Mouse (Mus musculus) spleen, embryonic (tissue): ENCODE measurements around the gene Gm7247.
"Not testable (repeated sequence)": the region's sequence is repeated elsewhere in the genome, so short reads cannot be mapped to it uniquely, and the experiment has no call there.

Source experiments
- CTCF ChIA-PET: fragments of 350-600 bp; sonication (Branson Sonifier 250); formaldehyde crosslinking; loops from one replicate; lab custom pipeline; 2022; lab: Charles Lee

The Gm7247 gene

GRCm38 (mm10) chr14:51361456-51361855, at the start of gene Gm7247:
Gene Gm7247 (plus strand): TSS chr14:51361756.
- CTCF ChIA-PET, result no interaction called here

- CTCF ChIA-PET, result no interaction called here
Observed at GRCm38 (mm10) chr14:51324001-51324400, 37.6 kb upstream of the Gm7247 start.

GRCm38 (mm10) chr14:51346027-51346426, 15.5 kb upstream of the Gm7247 start:
- CTCF ChIA-PET, result no interaction called here

GRCm38 (mm10) chr14:51358111-51358982, 3.2 kb upstream of the Gm7247 start:
- CTCF ChIA-PET, result no interaction called here

GRCm38 (mm10) chr14:51382805-51383204, 21.2 kb downstream of the Gm7247 start:
- CTCF ChIA-PET, result no interaction called here

- CTCF ChIA-PET, result no interaction called here
Observed at GRCm38 (mm10) chr14:51384351-51384750, 22.8 kb downstream of the Gm7247 start.

GRCm38 (mm10) chr14:51385741-51386140, 24.2 kb downstream of the Gm7247 start:
- CTCF ChIA-PET, result no interaction called here

GRCm38 (mm10) chr14:51387768-51388167, 26.2 kb downstream of the Gm7247 start:
- CTCF ChIA-PET, result no interaction called here

- CTCF ChIA-PET, result no interaction called here
Observed at GRCm38 (mm10) chr14:51388222-51388621, 26.7 kb downstream of the Gm7247 start.

- CTCF ChIA-PET, result no interaction called here
Observed at GRCm38 (mm10) chr14:51410520-51410919, 49.0 kb downstream of the Gm7247 start, which contains the start of gene Vmn2r88. Gene Vmn2r88 (plus strand): TSS chr14:51410820.

GRCm38 (mm10) chr14:51423885-51424284, 62.3 kb downstream of the Gm7247 start:
- CTCF ChIA-PET, result no interaction called here

- CTCF ChIA-PET, result not testable (repeated sequence)
Observed at GRCm38 (mm10) chr14:51430138-51430537, 68.6 kb downstream of the Gm7247 start.

GRCm38 (mm10) chr14:51434546-51434945, 73.0 kb downstream of the Gm7247 start:
- CTCF ChIA-PET, result no interaction called here

- CTCF ChIA-PET, result no interaction called here
Observed at GRCm38 (mm10) chr14:51435020-51435419, 73.5 kb downstream of the Gm7247 start.

GRCm38 (mm10) chr14:51438955-51439354, 77.4 kb downstream of the Gm7247 start:
- CTCF ChIA-PET, result no interaction called here

- CTCF ChIA-PET, result not testable (repeated sequence)
Observed at GRCm38 (mm10) chr14:51451557-51451956, 90.0 kb downstream of the Gm7247 start, which contains the start of gene Vmn2r89. Gene Vmn2r89 (plus strand): TSS chr14:51451857.

- CTCF ChIA-PET, result not testable (repeated sequence)
Observed at GRCm38 (mm10) chr14:51480278-51480677, 118.7 kb downstream of the Gm7247 start.

- CTCF ChIA-PET, result not testable (repeated sequence)
Observed at GRCm38 (mm10) chr14:51481332-51482015, 119.9 kb downstream of the Gm7247 start.

GRCm38 (mm10) chr14:51482051-51482715, 120.6 kb downstream of the Gm7247 start:
- CTCF ChIA-PET, result no interaction called here

GRCm38 (mm10) chr14:51482971-51483381, 121.4 kb downstream of the Gm7247 start:
- CTCF ChIA-PET, result interaction anchor here (0.6 kb wide), 1 partner anchor 26 kb away, joined by 7 read pairs; no protein-coding TSS in a partner anchor

GRCm38 (mm10) chr14:51483671-51484070, 122.1 kb downstream of the Gm7247 start:
- CTCF ChIA-PET, result interaction anchor here (0.7 kb wide), 1 partner anchor 363 kb away, joined by 3 read pairs; no protein-coding TSS in a partner anchor

GRCm38 (mm10) chr14:51486111-51486510, 124.6 kb downstream of the Gm7247 start:
- CTCF ChIA-PET, result no interaction called here
